Mouse (Mus musculus): ENCODE measurements around the gene Cacna1h.

DNA sequence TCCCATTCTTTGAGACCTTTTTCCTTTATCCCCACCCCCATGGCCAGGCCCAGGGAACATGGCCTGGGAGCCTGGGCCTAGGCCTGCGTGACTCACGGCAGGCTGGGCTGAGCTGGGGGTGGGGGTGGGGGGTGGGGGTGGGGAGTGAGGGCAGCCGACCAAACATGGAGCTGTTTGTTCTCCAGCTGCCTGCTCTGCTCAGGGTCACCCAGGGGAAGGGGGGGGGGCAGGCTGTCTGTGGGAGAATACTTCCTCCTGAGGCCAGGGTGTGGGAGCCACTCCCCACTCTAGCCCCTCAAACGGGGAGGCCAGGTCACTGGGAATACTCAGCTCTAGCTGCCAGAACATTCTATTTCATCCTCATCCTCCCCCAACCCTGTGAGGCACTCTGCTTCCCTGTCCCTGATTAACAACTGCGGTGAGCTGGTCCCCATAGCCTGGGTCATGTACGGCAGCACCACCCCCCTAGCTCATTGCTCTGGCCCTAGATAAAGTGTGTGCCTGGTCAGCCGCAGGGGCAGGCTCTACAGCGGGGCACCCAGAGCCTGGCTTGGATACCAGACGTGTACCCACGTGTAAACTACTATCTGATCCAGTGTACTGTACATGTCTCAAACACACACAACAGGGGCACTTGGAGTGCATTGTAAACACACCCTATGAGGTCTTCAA is 28.2 kb downstream of the Cacna1h start:
- TF ChIP-seq CTCF (IDR thresholded peaks at IDR 0.05; ENCODE audit: low read depth) (no peak), EP300 (IDR thresholded peaks at IDR 0.05; ENCODE audit: low read depth) (no peak)

Measured in liver, embryonic 14.5 days (tissue).